Mouse (Mus musculus): ENCODE results near the gene Tes. TPM values are rescaled to one million over a fixed set of nuclear protein-coding genes. Genes with fewer than 3 reads are reported as not detected.

Gene Tes
- 7.4 and 7.6 TPM in 2 replicates for polyA plus RNA-seq (2012; rRNA removed)

GRCm38 (mm10) chr6:17064936-17065790 is at the start of gene Tes:
Gene Tes (plus strand): TSS chr6:17065149.

Other genes starting within 250 kb of the Tes start
- gene Tfec, start 166.7 kb upstream of the Tes start, polyA plus RNA-seq (2012; rRNA removed), result 6.8 and 6.9 TPM in 2 replicates
- 1.9 and 2.4 TPM in 2 replicates for gene Cav2, start 216.0 kb downstream of the Tes start, polyA plus RNA-seq (2012; rRNA removed)
- 7.2 and 7.4 TPM in 2 replicates for gene Cav1, start 241.2 kb downstream of the Tes start, polyA plus RNA-seq (2012; rRNA removed)